Mouse (Mus musculus): ENCODE data around the gene Fbxl17.

Fbxl17 gene

DNA sequence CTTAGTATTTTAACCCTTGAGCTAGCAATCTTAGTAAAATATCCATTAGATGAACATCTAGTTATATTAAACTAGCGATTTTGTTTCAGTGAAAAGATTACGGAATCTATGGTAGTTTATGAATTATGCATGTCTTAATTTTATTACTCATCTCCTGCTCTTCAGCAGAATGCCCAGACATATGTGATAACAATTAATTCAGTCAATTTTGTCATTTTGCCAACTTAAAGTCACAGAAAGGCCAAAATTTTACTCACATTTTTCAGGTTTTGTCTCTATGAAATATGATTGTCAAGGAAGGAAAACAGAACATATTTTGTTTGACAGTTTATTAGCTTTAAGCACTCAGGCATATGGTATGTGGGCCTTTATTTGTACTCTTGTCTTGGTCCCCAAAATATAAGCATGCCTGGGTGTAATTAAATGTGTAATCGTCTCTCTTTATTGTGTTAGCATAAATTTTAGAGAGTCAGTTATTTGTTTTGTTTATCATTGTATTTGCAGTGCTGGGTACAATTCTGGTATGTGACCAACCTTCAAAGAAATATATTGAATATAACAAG, 482.1 kb downstream of the Fbxl17 start:
- DNase-seq, result no peak

DNA sequence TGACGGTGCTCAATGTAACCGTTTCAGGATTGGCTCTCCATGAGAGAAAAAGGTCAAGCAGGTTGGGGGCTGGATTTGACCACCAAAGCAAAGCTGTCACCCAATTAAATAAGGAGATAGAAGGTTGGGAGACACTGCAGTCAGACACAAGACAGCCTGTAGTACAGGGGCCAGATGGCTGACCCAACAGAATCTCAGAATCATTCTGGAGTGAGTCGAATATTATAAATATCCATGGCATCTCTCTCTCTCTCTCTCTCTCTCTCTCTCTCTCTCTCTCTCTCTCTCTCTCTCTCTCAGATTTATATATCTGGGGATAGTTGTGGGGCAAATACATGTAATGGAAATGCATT, 487.3 kb downstream of the Fbxl17 start:
- no peak for DNase-seq

DNA sequence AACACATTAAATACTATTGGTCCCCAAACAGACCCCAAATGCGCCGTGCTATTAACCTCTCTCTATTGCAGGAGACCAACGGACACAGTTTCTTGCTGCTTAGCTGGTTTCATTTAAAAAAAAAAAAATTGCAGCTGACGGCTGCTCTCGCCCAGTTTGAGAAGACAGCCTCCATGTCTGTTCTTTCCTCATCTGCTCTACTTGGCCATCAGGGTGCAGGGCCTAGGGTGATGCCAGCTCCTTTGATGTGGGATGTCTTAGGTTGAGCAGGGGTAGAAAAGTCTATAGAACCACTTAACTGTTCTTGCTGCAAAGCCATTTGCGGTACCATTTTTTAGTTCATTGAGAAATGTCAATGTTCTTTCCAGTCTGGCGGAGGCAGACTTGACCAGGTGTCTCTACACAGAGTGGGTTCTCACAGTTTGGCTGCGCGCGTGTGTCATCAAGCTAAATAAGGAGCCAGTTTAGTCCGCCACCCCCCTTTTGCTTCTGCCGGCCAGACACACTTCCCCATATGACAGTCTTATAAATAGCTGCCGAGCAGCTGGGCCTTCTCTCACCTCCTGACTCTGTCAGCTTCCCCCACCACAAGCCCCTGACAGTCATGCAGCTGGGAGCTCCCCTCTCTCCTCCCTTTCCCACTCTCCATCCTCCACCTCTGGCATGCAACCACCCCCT, 487.8 kb downstream of the Fbxl17 start:
- peak; percentile 82 for DNase-seq

DNA sequence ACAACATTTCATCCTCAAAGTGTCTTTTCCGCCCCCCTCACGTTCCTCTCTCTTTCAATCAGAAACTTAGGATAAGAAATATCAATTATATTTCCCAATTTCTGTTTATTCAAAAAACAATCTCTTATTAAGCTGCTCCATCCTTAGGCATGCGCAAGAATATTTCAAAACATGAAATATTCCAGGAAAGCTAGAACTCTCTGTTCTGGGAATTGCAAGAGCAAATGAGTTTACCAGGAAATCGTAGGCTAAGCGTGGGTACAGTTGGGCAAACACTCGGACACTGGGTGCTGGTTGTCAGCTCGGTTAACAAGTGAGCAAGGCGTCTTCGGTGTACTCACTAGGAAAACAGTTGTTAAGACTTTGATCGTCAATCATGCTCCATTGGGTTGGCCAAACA, 489.0 kb downstream of the Fbxl17 start:
- DNase-seq, result no peak

DNA sequence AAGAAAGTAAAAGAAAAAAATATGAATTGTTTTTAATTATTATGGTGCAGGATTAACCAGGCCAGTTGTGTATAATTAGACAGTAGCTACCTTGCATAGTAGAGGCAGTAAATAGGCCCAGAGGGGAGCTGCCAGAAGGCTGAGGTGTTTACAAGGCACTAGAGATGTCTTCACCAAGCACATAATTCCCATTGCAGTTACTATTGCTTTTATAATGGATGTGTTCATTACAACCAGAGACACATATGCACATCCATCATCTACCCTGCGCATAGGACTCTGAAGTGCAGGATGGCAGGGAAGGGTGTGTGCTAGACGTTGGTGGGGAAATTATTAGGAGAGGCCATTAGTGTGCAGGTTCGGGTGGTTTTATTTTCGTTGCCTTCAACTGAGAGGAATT, 491.0 kb downstream of the Fbxl17 start:
- no peak for DNase-seq

DNA sequence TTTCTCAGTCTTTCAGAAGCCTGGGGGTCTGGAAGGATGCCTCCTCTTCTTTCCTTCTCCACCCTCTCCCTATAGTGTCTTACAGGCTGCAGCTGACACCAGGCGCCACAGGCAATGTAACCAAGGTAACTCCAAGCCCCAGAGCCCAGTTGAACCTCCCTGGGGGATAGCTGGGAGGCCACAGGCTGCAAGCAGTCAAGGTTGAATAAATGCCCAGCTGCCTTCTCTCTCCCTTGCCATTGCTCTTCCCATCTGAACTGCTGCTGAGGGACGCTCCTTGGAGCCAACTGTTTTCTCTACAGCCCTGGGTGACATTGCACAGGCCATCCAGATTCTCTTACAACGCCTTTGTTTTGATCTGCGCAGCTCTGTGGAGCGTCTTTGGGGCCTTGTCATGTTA, 491.5 kb downstream of the Fbxl17 start:
- DNase-seq, result no peak

DNA sequence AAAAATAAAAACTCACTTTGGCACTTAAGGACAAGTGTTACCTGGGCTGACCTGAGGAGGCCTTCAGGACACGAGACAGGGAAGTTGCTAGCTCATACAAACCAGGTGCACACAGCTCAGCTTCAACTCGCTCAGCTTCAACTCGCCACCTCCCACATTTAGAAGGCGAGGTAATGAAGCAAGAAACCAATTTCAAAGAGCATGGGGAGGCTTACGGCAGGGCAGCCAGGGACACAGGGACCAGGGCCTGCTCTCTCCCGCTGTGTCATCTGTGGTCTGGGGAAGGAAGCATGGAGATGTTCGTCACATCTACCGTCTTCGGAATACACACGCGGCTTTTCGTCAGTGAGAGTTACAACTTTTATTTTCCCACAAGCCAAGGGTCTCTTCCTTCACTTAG, 491.9 kb downstream of the Fbxl17 start:
- no peak for DNase-seq
